Mouse (Mus musculus) right cerebral cortex, postnatal 25 days (tissue): ENCODE data around the gene Isyna1.
A peak's percentile ranks its signal among the peaks of the same experiment; 100 is the strongest.

Experiments
- DNase-seq: peaks from one replicate; pipeline ENCODE4 v3.0.0; 2022

Isyna1 gene

DNA sequence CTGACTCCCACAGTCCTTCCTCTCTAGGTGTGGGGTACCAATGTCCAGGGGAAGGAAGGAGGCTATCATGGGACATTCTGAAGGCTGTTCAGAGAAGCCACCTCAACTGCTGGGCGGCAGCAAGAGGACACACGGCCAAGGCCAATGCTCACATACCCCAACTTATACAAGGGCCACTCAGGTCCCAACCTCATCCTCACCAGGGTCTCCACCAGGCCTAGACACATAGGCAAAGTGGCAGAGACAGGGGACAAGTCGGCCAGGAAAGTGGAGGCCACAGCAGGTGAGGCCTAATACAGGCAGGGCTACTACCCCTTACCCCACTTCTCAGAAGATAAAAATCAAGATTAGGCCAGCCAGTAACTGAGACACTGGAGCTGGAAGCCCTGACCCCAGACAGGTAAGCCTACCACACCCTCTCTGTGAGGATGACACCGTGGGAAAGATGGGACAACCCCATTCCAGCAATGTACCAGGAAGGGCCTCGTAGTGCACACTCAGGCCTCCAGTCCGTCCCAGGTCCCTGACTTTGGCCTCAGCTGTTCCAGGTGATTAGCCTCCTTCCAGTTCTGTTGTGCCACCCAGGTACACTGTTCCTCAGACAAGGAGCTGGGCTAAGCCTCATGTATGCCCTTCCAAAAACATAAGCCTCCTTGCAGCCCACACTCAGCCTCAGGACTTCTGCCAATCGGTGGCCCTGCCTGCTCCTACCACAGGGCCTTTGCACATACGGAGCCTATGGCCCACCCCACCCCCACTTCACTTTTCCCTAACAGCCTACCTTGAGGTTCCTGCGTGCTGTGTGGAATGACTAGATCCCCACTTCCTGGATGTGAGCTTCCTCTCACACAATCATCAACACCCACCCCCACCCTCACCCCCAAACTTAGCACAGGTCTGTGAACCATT is 12.0 kb downstream of the Isyna1 start:
- DNase-seq, result no peak

- DNase-seq, result no peak
Observed at GRCm38 (mm10) chr8:70606780-70607602, 12.8 kb downstream of the Isyna1 start.

- no peak for DNase-seq
Observed at GRCm38 (mm10) chr8:70607603-70607897, 13.4 kb downstream of the Isyna1 start.

DNA sequence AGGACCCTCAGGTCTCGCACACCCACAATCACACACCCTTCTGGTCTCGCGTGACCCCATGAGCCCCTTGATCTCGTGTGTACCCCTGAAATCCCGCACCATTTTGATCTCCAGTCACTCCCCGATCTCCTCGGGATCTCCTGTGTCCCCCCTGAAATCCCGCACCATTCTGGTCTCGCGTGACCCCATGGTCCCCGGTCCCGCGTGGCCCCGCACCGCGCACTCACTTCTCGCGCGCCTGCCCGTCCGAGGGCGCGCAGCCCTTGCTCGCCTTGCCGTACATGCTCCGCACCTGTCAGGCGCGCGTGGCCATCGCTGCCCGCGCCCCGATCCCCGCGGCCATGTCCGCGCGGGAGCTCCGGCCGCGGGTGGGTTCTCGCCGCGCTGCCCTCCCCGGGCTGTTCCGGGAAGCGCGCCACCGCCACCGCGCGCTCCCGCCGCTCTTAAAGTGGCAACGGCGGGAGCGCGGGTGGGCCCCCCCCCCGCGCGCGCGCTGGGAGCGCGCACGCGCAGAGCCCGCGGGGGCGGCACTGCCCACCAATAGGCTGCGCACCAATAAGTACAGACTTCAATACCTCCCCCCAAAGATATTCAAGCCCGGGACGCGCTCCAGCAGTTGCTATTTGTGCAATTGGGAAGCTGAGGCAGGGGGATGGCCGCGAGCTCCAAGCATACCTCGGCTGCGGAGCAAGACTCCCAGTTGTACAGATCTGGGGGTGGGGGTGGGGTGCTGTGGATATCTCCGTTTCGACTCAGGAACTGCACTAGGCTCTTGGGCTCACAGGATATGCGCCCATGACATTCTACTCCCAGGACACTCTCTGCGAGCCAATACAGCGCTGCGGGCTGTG is 13.9 kb downstream of the Isyna1 start:
- DNase-seq, result no peak

- no peak for DNase-seq
Observed at GRCm38 (mm10) chr8:70608749-70609367, 14.7 kb downstream of the Isyna1 start, which contains the start of gene Ssbp4. TSS of gene Ssbp4 (minus strand) at chr8:70608872.

DNA sequence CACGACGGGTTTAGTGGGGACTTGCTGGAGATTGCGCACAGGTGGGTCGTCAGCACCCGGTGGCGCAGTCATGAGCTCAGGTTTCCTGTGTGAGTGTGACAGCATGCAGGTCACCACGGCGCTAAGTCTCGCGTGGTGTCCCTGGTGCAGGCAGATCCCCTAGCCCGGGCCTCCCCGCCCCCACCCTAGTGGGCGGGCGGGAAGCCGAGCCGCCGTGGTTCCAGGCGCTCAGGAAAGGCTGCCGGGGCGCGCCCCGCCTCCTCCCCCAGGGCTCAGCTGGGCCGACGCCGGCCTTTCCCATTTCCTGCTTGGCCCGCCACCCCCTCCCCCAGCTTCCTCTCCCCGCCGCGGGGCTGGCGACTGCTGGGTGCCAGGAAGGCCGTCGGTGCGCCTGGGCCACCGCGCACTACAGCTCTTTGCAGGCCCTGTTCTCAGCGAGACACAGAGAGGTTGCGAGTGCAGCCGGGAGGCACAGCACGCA is 15.2 kb downstream of the Isyna1 start:
- DNase-seq, result peak; percentile 74

GRCm38 (mm10) chr8:70609849-70610795 is 15.9 kb downstream of the Isyna1 start:
- peak; percentile 86 for DNase-seq

- DNase-seq, result peak; percentile 73
Observed at GRCm38 (mm10) chr8:70610796-70611771, 16.9 kb downstream of the Isyna1 start.

DNA sequence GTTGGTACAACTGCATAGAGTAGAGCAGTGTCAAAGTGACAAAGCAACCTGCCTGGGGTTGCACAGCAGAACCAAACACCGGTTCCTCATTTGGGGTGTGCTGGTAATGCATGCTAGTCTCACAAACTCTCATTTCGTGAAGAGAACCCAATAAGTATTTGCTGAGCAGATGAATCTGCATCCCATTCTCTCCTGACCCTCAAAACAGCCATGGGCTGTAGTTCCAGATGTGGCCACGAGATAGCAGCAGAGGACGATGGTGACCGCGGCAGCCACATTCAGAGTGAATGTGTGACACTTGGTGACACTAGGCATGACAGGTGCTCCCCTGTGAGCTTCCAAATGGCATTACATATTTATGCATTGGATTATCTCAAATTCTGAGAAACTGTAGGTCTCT is 17.7 kb downstream of the Isyna1 start:
- DNase-seq, result peak; percentile 80

DNA sequence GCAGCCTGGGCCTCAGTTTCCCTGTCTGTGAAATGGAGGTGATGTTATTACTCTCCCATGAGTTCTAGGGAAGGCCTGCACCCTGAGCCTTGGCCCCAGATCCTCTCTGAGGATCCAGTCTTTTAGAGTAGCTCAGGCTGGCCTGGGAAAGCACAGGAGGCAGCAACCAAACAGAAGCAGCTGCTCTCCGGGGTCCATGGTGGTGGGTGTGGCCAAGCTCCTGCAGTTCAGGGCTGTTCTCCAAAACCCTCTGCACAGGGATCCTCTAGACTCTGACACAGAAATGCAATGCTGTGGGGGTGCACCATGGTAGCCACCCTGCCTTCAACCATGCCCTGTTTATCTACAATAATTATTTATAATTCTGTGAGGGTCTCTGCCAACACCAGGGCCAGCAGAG is 19.6 kb downstream of the Isyna1 start:
- DNase-seq, result no peak

DNA sequence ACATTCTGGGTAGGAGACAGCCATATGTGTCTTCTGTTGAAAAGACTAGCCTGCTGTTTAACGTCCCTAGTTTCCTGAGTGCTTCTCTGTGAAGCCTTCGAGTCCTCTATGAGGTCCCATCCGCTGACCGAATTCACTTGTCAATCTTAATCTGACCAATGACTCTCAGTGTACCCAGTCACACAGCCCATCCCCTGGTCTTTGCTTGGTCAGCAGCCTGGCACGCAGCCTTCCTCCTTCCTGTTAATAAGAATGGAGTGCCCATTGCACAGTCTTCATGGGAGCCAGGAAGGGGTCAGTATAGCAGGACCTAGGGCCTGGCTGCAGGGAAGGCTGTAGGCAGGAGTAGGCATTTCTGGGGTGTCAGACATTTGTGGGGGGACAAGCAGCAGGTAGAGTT is 20.3 kb downstream of the Isyna1 start:
- no peak for DNase-seq

GRCm38 (mm10) chr8:70615281-70615680 is 21.1 kb downstream of the Isyna1 start:
- DNase-seq, result no peak

- no peak for DNase-seq
Observed at GRCm38 (mm10) chr8:70615894-70616293, 21.7 kb downstream of the Isyna1 start, which contains the start of gene Lrrc25. TSS of gene Lrrc25 (plus strand) at chr8:70616155.

DNA sequence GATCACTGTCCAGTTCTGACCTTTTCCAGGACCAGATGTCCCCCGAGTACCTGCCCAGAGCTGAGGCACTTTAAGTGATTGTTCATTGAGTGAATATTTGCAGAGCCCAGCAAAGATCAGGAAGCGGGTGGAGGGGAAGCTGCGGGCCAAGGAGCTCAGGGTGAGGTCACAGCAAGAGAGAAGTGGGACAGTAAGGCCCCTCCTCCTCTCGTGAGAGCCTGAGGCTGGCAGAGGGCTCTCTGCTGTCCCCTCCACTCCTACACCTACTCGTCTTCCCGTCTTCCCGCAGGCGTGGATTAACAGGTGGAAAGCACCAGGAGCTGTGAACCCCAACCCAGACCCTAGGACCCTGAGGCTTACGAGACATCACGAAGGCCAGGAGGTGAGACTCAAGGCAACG is 22.5 kb downstream of the Isyna1 start:
- DNase-seq, result no peak

GRCm38 (mm10) chr8:70617985-70618384 is 23.8 kb downstream of the Isyna1 start:
- no peak for DNase-seq

DNA sequence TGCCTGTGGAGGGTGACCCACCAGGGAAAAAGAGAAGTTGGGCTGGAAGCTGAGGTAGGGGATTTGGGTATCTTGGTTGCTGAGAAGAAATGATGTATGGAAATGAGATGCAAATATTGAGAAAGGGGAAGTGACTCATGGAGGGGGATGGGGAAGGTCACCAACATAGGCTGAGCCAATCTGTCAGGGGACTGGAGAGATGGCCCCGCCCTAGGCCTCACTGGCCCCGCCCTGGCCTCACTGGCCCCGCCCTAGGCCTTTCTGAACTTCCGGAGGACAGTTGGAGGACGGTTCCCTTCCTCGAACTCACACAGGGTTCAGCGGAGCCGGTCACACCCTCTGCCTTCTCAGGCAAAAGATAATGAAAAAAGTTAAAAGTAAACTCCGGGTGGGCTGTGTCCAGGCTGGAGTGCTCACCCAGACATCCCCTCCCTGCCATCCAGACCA is 24.7 kb downstream of the Isyna1 start:
- no peak for DNase-seq

- DNase-seq, result no peak
Observed at GRCm38 (mm10) chr8:70622220-70622619, 28.0 kb downstream of the Isyna1 start.

DNA sequence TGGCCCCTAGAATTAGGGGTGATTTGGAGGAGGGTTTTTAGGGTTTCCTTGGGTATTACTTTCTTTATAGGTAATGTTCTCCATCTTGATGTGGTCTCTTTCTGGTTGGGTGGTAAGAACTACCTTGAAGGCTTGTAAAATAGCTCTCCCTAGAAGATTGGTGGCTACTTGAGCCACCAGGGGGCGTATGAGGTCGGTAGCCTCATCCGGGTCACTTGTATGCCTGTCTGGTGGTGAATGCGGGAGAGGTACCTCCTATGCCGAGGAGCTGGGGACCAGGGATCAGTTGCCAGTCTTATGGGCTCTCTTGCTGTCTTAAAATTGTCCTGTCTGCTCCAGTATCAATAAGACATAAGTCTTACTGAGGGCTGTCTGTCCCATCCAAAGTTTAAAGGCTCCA is 30.9 kb downstream of the Isyna1 start:
- DNase-seq, result no peak

GRCm38 (mm10) chr8:70627041-70627440 is 32.9 kb downstream of the Isyna1 start:
- no peak for DNase-seq

DNA sequence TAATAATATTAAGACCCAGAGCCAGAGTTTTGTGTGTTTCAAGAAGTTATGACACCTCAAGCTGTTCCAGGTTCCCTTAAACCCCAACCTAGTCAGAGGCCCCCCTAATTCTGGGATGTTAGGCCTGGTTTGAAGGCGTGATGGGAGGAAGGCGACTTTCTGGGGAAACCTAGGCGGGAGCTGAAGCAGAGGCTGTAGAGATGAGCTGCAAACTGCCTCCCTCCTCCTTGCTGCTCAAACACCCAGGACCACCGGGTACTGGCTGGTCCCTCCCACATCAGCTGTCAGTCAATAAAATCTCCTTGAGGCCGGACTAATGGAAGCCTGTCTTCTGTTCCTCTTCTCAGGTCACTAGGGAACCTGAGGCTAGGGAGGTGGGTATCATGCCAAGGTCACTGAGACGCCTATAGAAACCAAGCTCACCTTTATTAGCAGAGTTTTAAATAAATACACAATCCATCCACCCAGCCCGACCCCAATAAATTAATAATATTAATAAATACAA is 34.9 kb downstream of the Isyna1 start:
- DNase-seq, result no peak
